Mouse (Mus musculus) liver, embryonic 15.5 days (tissue): Measurements from ENCODE around the gene Thumpd2. TPM values are rescaled to one million over a fixed set of nuclear protein-coding genes. Genes with fewer than 3 reads are reported as not detected.

Experiments
- ATAC-seq: fragments of 200-750 bp; cut with Nextera tagmentation; 2 replicates; pipeline ENCODE4 v1.8.0; 2017; ENCODE audit warnings: moderate number of reproducible peaks, mild to moderate bottlenecking, moderate library complexity; ENCODE audit not compliant: insufficient read depth
- H3K27ac ChIP-seq: fragments of 300-500 bp; sonication (generic); replicated peaks from 2 replicates; pipeline ENCODE4 v1.5.1; 2015; ENCODE audit warnings: mild to moderate bottlenecking, inconsistent platforms
- H3K27me3 ChIP-seq: fragments of 300-500 bp; sonication (generic); 2 replicates; pipeline ENCODE4 v1.6.1; 2015; ENCODE audit warnings: mild to moderate bottlenecking, inconsistent platforms
- H3K36me3 ChIP-seq: fragments of 300-500 bp; sonication (generic); replicated peaks from 2 replicates; pipeline ENCODE4 v1.6.1; 2015; ENCODE audit warnings: moderate library complexity, mild to moderate bottlenecking, inconsistent platforms
- H3K4me1 ChIP-seq: fragments of 300-500 bp; sonication (generic); replicated peaks from 2 replicates; pipeline ENCODE4 v1.6.1; 2015; ENCODE audit warnings: inconsistent platforms
- H3K4me2 ChIP-seq: fragments of 300-500 bp; sonication (generic); 2 replicates; pipeline ENCODE4 v1.6.1; 2015; ENCODE audit warnings: moderate library complexity, mild to moderate bottlenecking, inconsistent platforms
- H3K4me3 ChIP-seq: fragments of 300-500 bp; sonication (generic); replicated peaks from 2 replicates; pipeline ENCODE4 v1.5.1; 2015; ENCODE audit warnings: mild to moderate bottlenecking, inconsistent platforms
- H3K9ac ChIP-seq: fragments of 300-500 bp; sonication (generic); 2 replicates; pipeline ENCODE4 v1.6.1; 2015; ENCODE audit warnings: moderate library complexity, mild to moderate bottlenecking, inconsistent platforms
- H3K9me3 ChIP-seq: fragments of 300-500 bp; sonication (generic); replicated peaks from 2 replicates; pipeline ENCODE4 v1.6.1; 2016; ENCODE audit warnings: inconsistent platforms
- WGBS: fragments of 180-500 bp; shearing (Covaris S2); methylation state at CpG from one replicate; pipeline ENCODE4 v1.1.7; 2015; ENCODE audit warnings: mixed read lengths; ENCODE audit not compliant: insufficient replicate concordance; 5-methylcytosine and 5-hydroxymethylcytosine counted together
- polyA plus RNA-seq: library from polyadenylated mRNA; unstranded; fragments of >200 nt; fragmentation: Nextera tagmentation; extraction: Ambion mirVana; gene quantifications from 2 replicates; pipeline ENCODE4 v1.2.1, GENCODE M21; 2015

Thumpd2 gene
- polyA plus RNA-seq, 1 experiment from 2014 or later: 5.8 TPM

DNA sequence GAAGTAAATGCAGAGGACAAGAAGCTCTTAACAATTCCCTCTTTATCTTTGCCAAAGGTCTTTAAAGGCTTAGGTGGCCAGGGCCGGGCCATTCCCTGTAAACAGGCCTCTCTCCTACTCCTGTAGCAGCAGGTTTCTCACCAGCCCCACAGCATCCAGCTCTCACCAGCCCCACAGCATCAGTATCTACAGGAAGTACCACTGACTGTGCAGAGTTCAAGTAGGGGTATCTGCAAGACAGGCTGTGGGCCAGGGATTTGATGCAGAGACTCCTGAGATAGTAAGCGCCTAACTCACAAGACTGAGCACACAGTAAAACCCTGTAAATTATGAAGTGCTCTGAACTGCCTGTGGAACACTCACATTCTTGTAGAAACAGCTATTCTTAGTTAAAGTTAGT is 31.9 kb downstream of the Thumpd2 start:
- Histone ChIP-seq H3K4me1 (peaks cover 25% of the 10 kb centered on the region), H3K9me3 (no peaks in the 10 kb centered on the region), H3K4me2 (no peak overlapping the region), H3K27me3 (no peaks in the 10 kb centered on the region), H3K4me3 (no peak overlapping the region), H3K36me3 (peaks cover 27% of the 10 kb centered on the region), H3K27ac (peak overlapping the region; percentile 73), H3K9ac (no peak overlapping the region)
- no peak for ATAC-seq
- 35% methylated on average over 2 of the region's 2 CpGs for WGBS

DNA sequence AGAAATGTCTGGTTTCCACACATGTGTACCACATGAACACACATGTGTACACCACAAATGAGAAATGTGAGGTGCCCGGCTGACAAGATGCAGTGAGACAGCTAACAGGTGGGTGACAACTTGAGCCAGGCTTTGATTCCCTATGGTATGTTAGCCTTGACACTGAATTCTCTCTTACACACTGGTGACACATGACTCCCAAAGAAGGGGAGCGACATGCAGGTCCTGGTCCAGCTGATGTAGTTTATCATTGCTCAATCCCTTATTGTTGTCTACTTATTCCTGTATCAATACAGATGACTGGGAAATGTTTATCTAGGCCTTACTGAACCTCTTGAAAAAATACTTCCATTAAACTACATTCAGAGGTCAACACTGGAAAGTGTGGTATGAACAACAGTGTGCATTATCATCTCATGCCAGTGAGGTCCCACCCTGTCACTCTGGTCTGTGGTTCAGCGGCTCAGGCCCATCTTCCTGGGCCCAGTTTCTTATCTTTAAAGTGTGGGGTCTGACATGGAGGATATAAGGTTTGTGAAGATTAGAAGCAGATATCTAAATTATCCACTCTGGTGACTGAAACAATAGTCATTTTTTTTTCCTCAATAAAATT is 32.9 kb downstream of the Thumpd2 start:
- Histone ChIP-seq H3K4me2 (no peak overlapping the region), H3K4me3 (no peak overlapping the region), H3K9me3 (no peaks in the 10 kb centered on the region), H3K4me1 (peaks cover 25% of the 10 kb centered on the region), H3K27ac (peak overlapping the region; percentile 71), H3K9ac (no peak overlapping the region), H3K27me3 (no peaks in the 10 kb centered on the region), H3K36me3 (peaks cover 22% of the 10 kb centered on the region)
- WGBS: 31% methylated on average over 3 of the region's 3 CpGs
- peak; percentile 98 for ATAC-seq

DNA sequence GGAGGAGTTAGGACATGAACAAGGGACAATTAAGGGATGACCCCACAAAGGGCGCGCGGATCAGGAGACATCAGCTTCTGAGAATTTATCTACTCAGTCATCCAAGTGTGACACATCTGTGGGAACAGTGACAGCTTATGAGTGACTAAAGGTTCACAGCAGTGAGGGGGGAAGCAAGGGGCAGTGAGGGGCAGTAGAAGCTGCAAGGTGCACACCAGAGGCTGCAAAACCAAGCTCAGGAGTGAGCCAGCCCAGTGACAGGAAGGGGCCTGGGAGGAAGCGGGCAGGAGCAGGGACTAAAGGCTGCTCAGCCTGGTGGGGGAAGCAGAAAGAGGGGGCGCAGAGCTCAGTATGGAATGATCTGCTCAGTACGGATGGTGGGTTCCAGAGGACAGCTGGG is 37.6 kb downstream of the Thumpd2 start:
- no peak overlapping the region for H3K4me3 ChIP-seq
- H3K9me3 ChIP-seq: no peaks in the 10 kb centered on the region
- WGBS: 92% methylated on average over 6 of the region's 6 CpGs
- peaks cover 25% of the 10 kb centered on the region for H3K36me3 ChIP-seq
- H3K9ac ChIP-seq: no peak overlapping the region
- H3K4me1 ChIP-seq: peaks cover 14% of the 10 kb centered on the region
- H3K4me2 ChIP-seq: no peak overlapping the region
- no peaks in the 10 kb centered on the region for H3K27me3 ChIP-seq
- no peak overlapping the region for H3K27ac ChIP-seq
- ATAC-seq: no peak

DNA sequence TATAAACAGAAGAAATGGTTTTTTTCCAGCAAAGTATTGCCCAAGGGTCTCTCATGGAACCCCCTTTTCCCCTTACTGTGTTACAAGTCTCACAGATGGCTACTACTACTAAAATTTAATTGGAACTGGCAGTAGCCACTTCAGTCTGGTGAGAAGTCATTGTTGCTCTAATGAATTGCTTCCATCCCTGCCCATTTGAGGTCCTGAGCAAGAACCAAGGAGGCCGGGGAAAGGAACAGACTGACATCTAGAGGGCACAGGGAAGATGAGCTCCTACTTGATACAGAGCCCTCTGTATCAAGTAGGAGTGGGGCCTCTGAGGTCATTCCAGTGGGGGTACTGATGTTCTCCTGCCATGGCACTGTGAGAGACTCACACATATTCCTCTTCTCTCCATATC is 47.8 kb downstream of the Thumpd2 start:
- ATAC-seq: no peak
- H3K4me2 ChIP-seq: no peak overlapping the region

DNA sequence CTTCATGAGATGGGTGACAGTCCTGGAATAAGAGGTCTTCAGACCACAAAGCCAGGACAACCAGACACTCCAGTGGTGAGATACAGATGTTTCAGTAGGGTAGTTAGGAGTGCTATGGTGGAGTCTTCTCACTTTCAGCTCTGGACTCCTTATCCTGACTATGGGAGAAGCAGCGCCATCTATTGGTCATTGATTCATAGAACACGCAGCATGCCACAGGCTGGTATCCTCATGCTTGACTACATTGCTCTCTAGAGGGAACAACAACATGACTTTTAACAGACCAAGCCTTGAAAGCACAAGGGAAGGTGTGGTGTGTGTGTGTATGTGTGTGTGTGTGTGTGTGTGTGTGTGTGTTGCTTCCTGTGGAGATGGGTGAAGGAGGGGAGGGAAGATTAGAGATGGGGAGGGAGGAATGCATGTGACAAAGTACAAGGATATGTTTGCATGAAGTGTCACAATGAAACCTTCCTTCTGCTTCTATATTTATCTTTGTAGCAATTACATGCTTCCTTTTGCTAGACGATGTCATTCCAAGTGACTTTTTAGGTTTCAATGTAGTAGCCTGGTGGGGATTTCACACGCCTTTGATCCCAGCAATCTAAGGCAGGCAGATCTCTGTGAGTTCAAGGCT is 49.0 kb downstream of the Thumpd2 start:
- Histone ChIP-seq H3K4me1 (no peaks in the 10 kb centered on the region), H3K4me2 (no peak overlapping the region), H3K9ac (no peak overlapping the region), H3K9me3 (no peaks in the 10 kb centered on the region), H3K36me3 (no peaks in the 10 kb centered on the region), H3K27ac (no peak overlapping the region), H3K4me3 (no peak overlapping the region), H3K27me3 (0 out of 2 replicates have a peak, but pooled peaks cover 3% of the 10 kb centered on the region)
- ATAC-seq: peak; percentile 31; the same call in 1 of the 2 replicates
- WGBS: 23% methylated on average over 4 of the region's 4 CpGs

More for the DNA sequence above, 47.8 kb downstream of the Thumpd2 start:
- H3K27me3 ChIP-seq: no peaks in the 10 kb centered on the region
- no peak overlapping the region for H3K9ac ChIP-seq
- no peak overlapping the region for H3K4me3 ChIP-seq
- H3K4me1 ChIP-seq: no peaks in the 10 kb centered on the region
- 53% methylated on average over 1 of the region's 1 CpGs for WGBS
- no peaks in the 10 kb centered on the region for H3K36me3 ChIP-seq
- no peak overlapping the region for H3K27ac ChIP-seq
- H3K9me3 ChIP-seq: no peaks in the 10 kb centered on the region

DNA sequence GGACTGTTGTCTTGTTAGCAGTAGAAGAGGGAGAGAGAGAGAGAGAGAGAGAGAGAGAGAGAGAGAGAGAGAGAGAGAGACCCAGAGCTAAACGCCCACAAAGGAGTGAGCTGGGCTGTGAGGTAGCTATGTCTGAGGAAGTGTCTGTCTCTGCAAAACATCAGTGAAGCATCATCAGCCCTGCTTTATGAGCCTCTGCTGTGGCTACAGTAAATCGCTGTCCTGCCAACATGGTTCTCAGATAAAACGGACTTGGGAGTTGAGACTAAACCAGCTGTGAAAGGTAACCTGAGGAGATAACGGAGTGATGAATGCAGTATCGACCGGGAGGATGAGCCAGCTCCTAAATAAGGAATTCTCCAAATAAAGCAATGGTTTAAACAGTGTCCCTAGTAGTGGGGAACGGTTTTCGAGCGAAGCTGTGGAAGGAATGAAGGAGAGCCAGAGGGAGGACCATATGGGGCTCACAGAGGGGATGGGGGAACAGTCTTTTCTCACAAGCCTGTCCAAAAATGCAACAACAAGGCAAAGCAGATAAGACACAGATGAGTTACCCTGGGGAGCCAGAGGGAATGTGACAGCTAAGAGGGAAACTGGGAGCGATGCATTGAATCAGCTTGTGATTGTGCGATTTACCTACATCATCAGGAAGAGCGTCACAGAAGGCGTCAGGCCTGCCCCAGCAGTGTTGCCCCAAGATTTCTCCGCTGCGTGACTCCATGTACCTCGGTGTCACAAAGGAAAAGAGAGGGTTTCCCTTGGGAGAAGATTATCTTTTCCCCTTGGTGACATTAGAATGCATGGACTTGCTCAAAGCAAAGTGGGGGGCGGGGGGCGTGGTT is 53.8 kb downstream of the Thumpd2 start:
- Histone ChIP-seq H3K4me2 (no peak overlapping the region), H3K27me3 (peaks cover 3% of the 10 kb centered on the region; the same call in 1 of the 2 replicates), H3K4me3 (no peak overlapping the region), H3K9ac (no peak overlapping the region), H3K9me3 (no peaks in the 10 kb centered on the region), H3K36me3 (no peaks in the 10 kb centered on the region), H3K27ac (no peak overlapping the region), H3K4me1 (no peaks in the 10 kb centered on the region)
- 59% methylated on average over 18 of the region's 18 CpGs for WGBS
- no peak for ATAC-seq

DNA sequence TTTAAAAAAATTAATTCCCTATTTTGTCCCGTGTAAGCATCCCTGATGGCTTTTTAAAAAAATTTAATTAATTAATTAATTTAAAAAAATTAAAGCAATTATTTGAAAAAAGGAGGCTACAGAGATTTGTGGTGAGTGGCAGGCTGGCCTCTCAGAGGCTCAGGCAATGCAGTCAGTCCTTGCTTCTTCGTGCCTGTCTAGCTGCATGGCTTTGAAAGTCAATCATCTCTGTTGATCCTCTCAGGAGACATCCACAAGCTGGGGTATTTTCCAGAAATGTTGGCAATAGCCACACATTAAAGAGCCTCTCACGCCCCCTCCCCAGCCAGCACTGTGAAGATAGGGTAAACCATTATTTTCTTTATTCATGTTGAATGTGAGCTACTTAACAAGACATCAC is 54.7 kb downstream of the Thumpd2 start:
- Histone ChIP-seq H3K4me3 (no peak overlapping the region), H3K4me2 (no peak overlapping the region), H3K36me3 (no peaks in the 10 kb centered on the region), H3K4me1 (no peaks in the 10 kb centered on the region), H3K27ac (no peak overlapping the region), H3K9ac (no peak overlapping the region), H3K9me3 (no peaks in the 10 kb centered on the region), H3K27me3 (peaks cover 3% of the 10 kb centered on the region; the same call in 1 of the 2 replicates)
- 51% methylated on average over 3 of the region's 3 CpGs for WGBS
- ATAC-seq: no peak

DNA sequence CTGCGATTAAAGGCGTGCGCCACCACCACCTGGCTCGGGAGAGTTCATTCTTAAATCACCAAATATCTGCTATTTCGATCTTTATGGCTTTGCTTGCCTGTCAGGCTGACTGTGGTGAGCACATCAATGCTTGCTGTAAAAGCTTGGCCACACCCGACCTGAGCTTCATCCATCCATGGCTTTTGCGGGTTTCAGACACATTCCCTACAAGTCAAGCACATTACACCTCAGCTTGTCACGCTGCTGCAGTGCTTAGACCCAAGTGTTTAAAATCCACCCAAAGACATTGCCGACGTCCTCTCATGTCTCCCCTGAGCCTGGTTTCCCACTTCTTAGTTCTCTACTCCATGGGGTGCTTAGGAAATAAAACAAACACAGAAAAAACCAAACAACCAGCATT is 55.8 kb downstream of the Thumpd2 start:
- no peaks in the 10 kb centered on the region for H3K4me1 ChIP-seq
- no peak overlapping the region for H3K4me3 ChIP-seq

DNA sequence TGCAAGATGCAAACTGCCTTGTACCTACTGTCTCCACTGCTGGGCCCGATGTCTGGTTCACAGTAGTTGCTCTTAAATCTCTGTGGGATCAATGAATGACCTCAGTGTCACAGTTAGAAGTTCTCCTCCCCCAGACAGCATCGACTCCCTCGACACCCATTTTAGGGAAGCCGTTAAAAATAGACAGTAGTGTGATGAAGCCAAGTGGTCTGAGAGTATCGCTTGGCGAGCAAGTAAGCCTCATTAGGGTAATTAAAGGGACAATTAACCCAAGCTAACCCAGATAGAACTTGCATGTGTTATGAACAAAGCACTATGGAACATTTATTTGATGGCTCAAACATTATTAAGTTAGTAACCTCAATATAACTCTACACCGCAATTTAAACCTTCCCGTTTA is 59.6 kb downstream of the Thumpd2 start:
- no peaks in the 10 kb centered on the region; the same call in 1 of the 2 replicates for H3K27me3 ChIP-seq
- H3K4me2 ChIP-seq: no peak overlapping the region
- H3K36me3 ChIP-seq: no peaks in the 10 kb centered on the region
- 66% methylated on average over 8 of the region's 8 CpGs for whole genome bisulfite sequencing
- no peak overlapping the region for H3K27ac ChIP-seq
- H3K4me3 ChIP-seq: no peak overlapping the region
- ATAC-seq: no peak
- H3K9ac ChIP-seq: no peak overlapping the region
- no peaks in the 10 kb centered on the region for H3K4me1 ChIP-seq
- H3K9me3 ChIP-seq: no peaks in the 10 kb centered on the region

More for the DNA sequence above, 55.8 kb downstream of the Thumpd2 start:
- no peak for ATAC-seq
- Histone ChIP-seq H3K9me3 (no peaks in the 10 kb centered on the region), H3K4me2 (no peak overlapping the region), H3K36me3 (no peaks in the 10 kb centered on the region), H3K9ac (no peak overlapping the region), H3K27me3 (peaks cover 3% of the 10 kb centered on the region; the same call in 1 of the 2 replicates), H3K27ac (no peak overlapping the region)
- 71% methylated on average over 10 of the region's 10 CpGs for WGBS

DNA sequence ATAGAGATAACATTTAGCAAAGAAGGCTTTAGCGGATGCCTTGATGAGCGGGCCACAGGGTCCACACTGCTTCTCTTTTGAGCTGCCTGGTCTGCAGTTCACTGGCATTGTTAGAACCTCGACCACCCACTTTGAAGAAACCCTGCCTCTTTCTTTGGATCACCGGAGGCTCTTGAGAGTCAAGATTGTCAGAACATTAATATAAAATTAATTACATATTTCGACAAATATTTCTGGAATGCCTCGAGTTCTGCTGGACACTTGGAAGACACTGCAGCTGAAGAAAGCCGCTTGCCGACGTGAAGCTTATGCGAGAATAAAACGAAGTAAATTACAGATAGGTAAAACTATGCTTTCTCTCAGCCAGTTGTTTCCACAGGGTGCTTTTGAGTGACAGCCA is 60.4 kb downstream of the Thumpd2 start:
- Histone ChIP-seq H3K9ac (no peak overlapping the region), H3K9me3 (no peaks in the 10 kb centered on the region), H3K4me3 (no peak overlapping the region), H3K36me3 (no peaks in the 10 kb centered on the region), H3K4me2 (no peak overlapping the region), H3K27me3 (no peaks in the 10 kb centered on the region; the same call in 1 of the 2 replicates), H3K27ac (no peak overlapping the region), H3K4me1 (no peaks in the 10 kb centered on the region)
- 66% methylated on average over 11 of the region's 11 CpGs for WGBS
- ATAC-seq: no peak

DNA sequence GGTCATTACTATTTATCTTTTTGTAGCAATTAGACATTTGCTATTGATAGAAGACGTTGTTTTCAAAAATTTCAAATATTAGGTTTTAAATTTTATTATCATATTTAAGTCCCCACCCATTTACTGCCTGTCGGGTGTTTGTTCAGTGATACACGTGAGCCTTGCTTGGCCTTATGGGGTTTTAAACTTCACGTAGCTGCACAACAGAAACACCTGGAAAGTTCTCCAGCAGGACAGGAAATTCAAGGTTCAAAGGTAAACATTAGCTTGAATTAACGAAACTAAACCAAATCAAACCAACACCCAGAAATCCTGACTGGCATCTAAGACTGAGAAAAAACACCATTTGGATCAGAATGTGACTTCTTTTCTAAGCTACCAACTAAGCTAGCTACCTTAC is 62.8 kb downstream of the Thumpd2 start:
- Histone ChIP-seq H3K4me3 (no peak overlapping the region), H3K27me3 (no peaks in the 10 kb centered on the region), H3K9me3 (no peaks in the 10 kb centered on the region), H3K9ac (no peak overlapping the region), H3K4me2 (no peak overlapping the region), H3K4me1 (no peaks in the 10 kb centered on the region), H3K36me3 (no peaks in the 10 kb centered on the region), H3K27ac (no peak overlapping the region)
- ATAC-seq: no peak
- WGBS: 57% methylated on average over 5 of the region's 5 CpGs
